Mouse (Mus musculus) neural tube, embryonic 15.5 days (tissue): Measurements from ENCODE around the gene C530008M17Rik. TPM values are rescaled to one million over a fixed set of nuclear protein-coding genes. Genes with fewer than 3 reads are reported as not detected.

Source experiments
- ATAC-seq: fragments of 200-750 bp; cut with Nextera tagmentation; 2 replicates; pipeline ENCODE4 v1.8.0; 2017; ENCODE audit warnings: mild to moderate bottlenecking, moderate TSS enrichment, moderate library complexity; ENCODE audit not compliant: low FRiP score
- H3K27ac ChIP-seq: fragments of 300-500 bp; sonication (generic); replicated peaks from 2 replicates; pipeline ENCODE4 v1.5.1; 2015; ENCODE audit warnings: mild to moderate bottlenecking, inconsistent platforms
- H3K27me3 ChIP-seq: fragments of 300-500 bp; sonication (generic); replicated peaks from 2 replicates; pipeline ENCODE4 v1.6.1; 2015; ENCODE audit warnings: inconsistent platforms
- H3K36me3 ChIP-seq: fragments of 300-500 bp; sonication (generic); 2 replicates; pipeline ENCODE4 v1.6.1; 2015; ENCODE audit warnings: inconsistent platforms
- H3K4me1 ChIP-seq: fragments of 300-500 bp; sonication (generic); 2 replicates; pipeline ENCODE4 v1.6.1; 2015; ENCODE audit warnings: inconsistent platforms
- H3K4me2 ChIP-seq: fragments of 300-500 bp; sonication (generic); 2 replicates; pipeline ENCODE4 v1.6.1; 2015; ENCODE audit warnings: inconsistent platforms, mild to moderate bottlenecking, moderate library complexity
- H3K4me3 ChIP-seq: fragments of 300-500 bp; sonication (generic); replicated peaks from 2 replicates; pipeline ENCODE4 v1.5.1; 2015; ENCODE audit warnings: mild to moderate bottlenecking, inconsistent platforms
- H3K9ac ChIP-seq: fragments of 300-500 bp; sonication (generic); replicated peaks from 2 replicates; pipeline ENCODE4 v1.6.1; 2015; ENCODE audit warnings: mild to moderate bottlenecking, inconsistent platforms
- H3K9me3 ChIP-seq: fragments of 300-500 bp; sonication (generic); replicated peaks from 2 replicates; pipeline ENCODE4 v1.6.1; 2016; ENCODE audit warnings: inconsistent platforms
- WGBS: fragments of 180-500 bp; shearing (Covaris S2); methylation state at CpG from one replicate; pipeline ENCODE4 v1.1.7; 2015; ENCODE audit warnings: mixed read lengths; 5-methylcytosine and 5-hydroxymethylcytosine counted together
- polyA plus RNA-seq: library from polyadenylated mRNA; unstranded; fragments of >200 nt; fragmentation: Nextera tagmentation; extraction: Ambion mirVana; gene quantifications from 2 replicates; pipeline ENCODE4 v1.2.1, GENCODE M21; 2015

Gene C530008M17Rik
- polyA plus RNA-seq, 1 experiment from 2014 or later, result 57.1 TPM

- ATAC-seq, result no peak
- Histone ChIP-seq H3K4me1 (no peaks in the 10 kb centered on the region), H3K4me3 (no peak overlapping the region), H3K4me2 (no peak overlapping the region), H3K36me3 (peaks cover 33% of the 10 kb centered on the region), H3K27ac (no peak overlapping the region), H3K9me3 (no peaks in the 10 kb centered on the region), H3K9ac (0 out of 2 replicates have a peak overlapping the region, but pooled peaks have one; percentile 14), H3K27me3 (no peaks in the 10 kb centered on the region)
- 87% methylated on average over 10 of the region's 10 CpGs for WGBS
Measured at GRCm38 (mm10) chr5:76645091-76645868, 11.0 kb upstream of the C530008M17Rik start.

- Histone ChIP-seq H3K27ac (no peak overlapping the region), H3K9ac (no peak overlapping the region), H3K4me3 (no peak overlapping the region), H3K4me2 (no peak overlapping the region), H3K4me1 (no peaks in the 10 kb centered on the region; the same call in 1 of the 2 replicates), H3K36me3 (no peaks in the 10 kb centered on the region), H3K9me3 (no peaks in the 10 kb centered on the region), H3K27me3 (no peaks in the 10 kb centered on the region)
- ATAC-seq, result no peak
- WGBS, result 68% methylated on average over 4 of the region's 4 CpGs
Measured at GRCm38 (mm10) chr5:76649897-76650296, 6.4 kb upstream of the C530008M17Rik start.

- no peaks in the 10 kb centered on the region; the same call in 1 of the 2 replicates for H3K4me1 ChIP-seq
- no peak overlapping the region; the same call in 1 of the 2 replicates for H3K27ac ChIP-seq
- ATAC-seq, result peak; percentile 21; the same call in 1 of the 2 replicates
Measured at GRCm38 (mm10) chr5:76651151-76651725, 5.1 kb upstream of the C530008M17Rik start.

GRCm38 (mm10) chr5:76657245-76658083 is 1.2 kb downstream of the C530008M17Rik start:
- peak; percentile 94 for ATAC-seq
- peak overlapping the region; percentile 99 for H3K9ac ChIP-seq
- H3K4me3 ChIP-seq, result peak overlapping the region; percentile 92
- H3K27ac ChIP-seq, result peak overlapping the region; percentile 98
- peak overlapping the region; percentile 90 for H3K4me2 ChIP-seq
- no peaks in the 10 kb centered on the region for H3K36me3 ChIP-seq
- H3K9me3 ChIP-seq, result no peaks in the 10 kb centered on the region
- H3K4me1 ChIP-seq, result peaks cover 29% of the 10 kb centered on the region
- H3K27me3 ChIP-seq, result no peaks in the 10 kb centered on the region
- under 1% methylated on average over 78 of the region's 80 CpGs for WGBS

More at GRCm38 (mm10) chr5:76651151-76651725, 5.1 kb upstream of the C530008M17Rik start:
- Histone ChIP-seq H3K4me3 (no peak overlapping the region), H3K9ac (no peak overlapping the region), H3K27me3 (no peaks in the 10 kb centered on the region), H3K36me3 (no peaks in the 10 kb centered on the region), H3K4me2 (no peak overlapping the region), H3K9me3 (no peaks in the 10 kb centered on the region)
- 63% methylated on average over 5 of the region's 5 CpGs for WGBS

GRCm38 (mm10) chr5:76658084-76658934 is 2.0 kb downstream of the C530008M17Rik start:
- WGBS, result under 1% methylated on average over 38 of the region's 38 CpGs
- Histone ChIP-seq H3K36me3 (no peaks in the 10 kb centered on the region), H3K27me3 (no peaks in the 10 kb centered on the region), H3K9me3 (no peaks in the 10 kb centered on the region), H3K4me1 (peaks cover 29% of the 10 kb centered on the region), H3K27ac (peak overlapping the region; percentile 98), H3K9ac (peak overlapping the region; percentile 99), H3K4me2 (peak overlapping the region; percentile 90), H3K4me3 (peak overlapping the region; percentile 92)
- peak; percentile 84 for ATAC-seq

GRCm38 (mm10) chr5:76659958-76660635 is 3.8 kb downstream of the C530008M17Rik start:
- ATAC-seq, result no peak
- H3K9ac ChIP-seq, result no peak overlapping the region
- no peak overlapping the region for H3K27ac ChIP-seq
- peaks cover 35% of the 10 kb centered on the region for H3K4me1 ChIP-seq
- peak overlapping the region; percentile 90 for H3K4me2 ChIP-seq
- H3K36me3 ChIP-seq, result no peaks in the 10 kb centered on the region
- 62% methylated on average over 8 of the region's 8 CpGs for WGBS
- H3K4me3 ChIP-seq, result no peak overlapping the region
- H3K9me3 ChIP-seq, result no peaks in the 10 kb centered on the region
- no peaks in the 10 kb centered on the region for H3K27me3 ChIP-seq

- no peak overlapping the region for H3K4me2 ChIP-seq
- H3K9ac ChIP-seq, result no peak overlapping the region
- no peak for ATAC-seq
- no peak overlapping the region for H3K27ac ChIP-seq
- H3K27me3 ChIP-seq, result no peaks in the 10 kb centered on the region
- peaks cover 44% of the 10 kb centered on the region for H3K4me1 ChIP-seq
- 61% methylated on average over 4 of the region's 4 CpGs for WGBS
- no peak overlapping the region for H3K4me3 ChIP-seq
- no peaks in the 10 kb centered on the region for H3K9me3 ChIP-seq
- no peaks in the 10 kb centered on the region for H3K36me3 ChIP-seq
Measured at GRCm38 (mm10) chr5:76661310-76661709, 5.0 kb downstream of the C530008M17Rik start.

- Histone ChIP-seq H3K27me3 (no peaks in the 10 kb centered on the region), H3K36me3 (no peaks in the 10 kb centered on the region), H3K9me3 (no peaks in the 10 kb centered on the region), H3K4me2 (no peak overlapping the region), H3K27ac (no peak overlapping the region), H3K4me1 (peaks cover 64% of the 10 kb centered on the region), H3K4me3 (no peak overlapping the region), H3K9ac (no peak overlapping the region)
- 38% methylated on average over 7 of the region's 7 CpGs for WGBS
- ATAC-seq, result no peak
Measured at GRCm38 (mm10) chr5:76664936-76665335, 8.6 kb downstream of the C530008M17Rik start.

GRCm38 (mm10) chr5:76665421-76665820 is 9.1 kb downstream of the C530008M17Rik start:
- H3K4me3 ChIP-seq, result no peak overlapping the region
- no peaks in the 10 kb centered on the region for H3K27me3 ChIP-seq
- H3K36me3 ChIP-seq, result no peaks in the 10 kb centered on the region
- no peaks in the 10 kb centered on the region for H3K9me3 ChIP-seq
- 0 out of 2 replicates have a peak, but pooled peaks have one; percentile 29 for ATAC-seq
- WGBS, result 4% methylated on average over 7 of the region's 7 CpGs
- no peak overlapping the region for H3K4me2 ChIP-seq
- no peak overlapping the region for H3K27ac ChIP-seq
- peaks cover 59% of the 10 kb centered on the region for H3K4me1 ChIP-seq
- no peak overlapping the region for H3K9ac ChIP-seq

- no peak overlapping the region for H3K9ac ChIP-seq
- no peak overlapping the region for H3K27ac ChIP-seq
Measured at GRCm38 (mm10) chr5:76666026-76666756, 9.9 kb downstream of the C530008M17Rik start.

More at GRCm38 (mm10) chr5:76666026-76666756, 9.9 kb downstream of the C530008M17Rik start:
- Histone ChIP-seq H3K27me3 (no peaks in the 10 kb centered on the region), H3K9me3 (no peaks in the 10 kb centered on the region), H3K4me2 (no peak overlapping the region), H3K4me1 (peaks cover 53% of the 10 kb centered on the region), H3K36me3 (no peaks in the 10 kb centered on the region), H3K4me3 (no peak overlapping the region)
- WGBS, result 33% methylated on average over 6 of the region's 6 CpGs
- no peak for ATAC-seq
